Mouse (Mus musculus): Measurements from ENCODE around the gene Fut7.
A peak's percentile ranks its signal among the peaks of the same experiment; 100 is the strongest.

DNA sequence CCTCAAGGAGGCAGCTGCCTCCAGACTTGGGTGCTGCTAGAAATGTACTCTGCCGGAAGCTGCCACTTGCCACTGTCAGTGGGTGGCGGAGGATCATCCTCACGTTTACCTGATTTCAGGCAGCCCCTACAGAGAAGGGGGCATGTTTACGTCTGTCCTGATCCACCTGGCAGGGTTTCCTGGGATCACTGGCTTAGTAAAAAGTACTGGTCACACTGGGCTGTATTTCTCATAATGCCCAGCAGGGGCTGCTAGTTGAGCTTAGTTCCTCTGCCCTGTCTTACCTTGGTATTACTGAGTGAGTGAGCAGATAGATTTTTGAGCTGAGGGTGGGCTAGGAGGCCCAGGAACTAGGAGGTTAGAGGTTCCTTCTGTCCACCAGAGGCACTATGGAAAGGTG, 46.5 kb upstream of the Fut7 start:
- TF ChIP-seq POLR2A (IDR thresholded peaks at IDR 0.05; ENCODE audit: borderline replicate concordance, low read depth, low read length) (no peak), CTCF (IDR thresholded peaks at IDR 0.05; ENCODE audit: low read depth, low read length) (peak; percentile 44; the same call in 1 of the 2 replicates)

All from bone marrow macrophage, adult 2 months (primary cell).